Mouse (Mus musculus) hindbrain, embryonic 14.5 days (tissue): ENCODE results near the gene Gm6169. TPM values are rescaled to one million over a fixed set of nuclear protein-coding genes. Genes with fewer than 3 reads are reported as not detected.
"Not testable (repeated sequence)": the region's sequence is repeated elsewhere in the genome, so short reads cannot be mapped to it uniquely, and the experiment has no call there.

Experiments used
- ATAC-seq: fragments of 200-750 bp; cut with Nextera tagmentation; 2 replicates; pipeline ENCODE4 v1.8.0; 2017; ENCODE audit warnings: moderate number of reproducible peaks, mild to moderate bottlenecking, moderate TSS enrichment, moderate library complexity; ENCODE audit not compliant: low FRiP score
- DNase-seq: peaks from one replicate; pipeline ENCODE4 v3.0.0-alpha.2; 2015; ENCODE audit warnings: low spot score
- H3K27ac ChIP-seq: fragments of 300-500 bp; sonication (generic); 2 replicates; pipeline ENCODE4 v1.5.1; 2014; ENCODE audit warnings: mild to moderate bottlenecking, moderate library complexity
- H3K27me3 ChIP-seq: fragments of 300-500 bp; sonication (generic); 2 replicates; pipeline ENCODE4 v1.6.1; 2014; ENCODE audit warnings: mild to moderate bottlenecking, low read length, mixed read lengths; ENCODE audit not compliant: control insufficient read depth, insufficient read depth
- H3K36me3 ChIP-seq: fragments of 300-500 bp; sonication (generic); replicated peaks from 2 replicates; pipeline ENCODE4 v1.6.1; 2014; ENCODE audit not compliant: control insufficient read depth, insufficient read depth
- H3K4me1 ChIP-seq: fragments of 300-500 bp; sonication (generic); replicated peaks from 2 replicates; pipeline ENCODE4 v1.6.1; 2014; ENCODE audit warnings: antibody characterized with exemption, low read length, mixed read lengths; ENCODE audit not compliant: control insufficient read depth, insufficient read depth
- H3K4me2 ChIP-seq: fragments of 300-500 bp; sonication (generic); replicated peaks from 2 replicates; pipeline ENCODE4 v1.6.1; 2014; ENCODE audit warnings: mild to moderate bottlenecking, moderate library complexity
- H3K4me3 ChIP-seq: fragments of 300-500 bp; sonication (generic); replicated peaks from 2 replicates; pipeline ENCODE4 v1.5.1; 2014; ENCODE audit warnings: mild to moderate bottlenecking, low read length
- H3K9ac ChIP-seq: fragments of 300-500 bp; sonication (generic); 2 replicates; pipeline ENCODE4 v1.6.1; 2014
- H3K9me3 ChIP-seq: fragments of 300-500 bp; sonication (generic); 2 replicates; pipeline ENCODE4 v1.6.1; 2016; ENCODE audit warnings: low read length; ENCODE audit not compliant: control insufficient read depth
- WGBS: fragments of 180-500 bp; shearing (Covaris S2); extraction: QIAGEN DNeasy Blood & Tissue Kit; methylation state at CpG from one replicate; pipeline ENCODE4 v1.1.7; 2014; 5-methylcytosine and 5-hydroxymethylcytosine counted together
- polyA plus RNA-seq: library from polyadenylated mRNA; unstranded; fragments of >200 nt; fragmentation: Nextera tagmentation; extraction: Ambion mirVana; gene quantifications from 2 replicates; pipeline ENCODE4 v1.2.1, GENCODE M21; 2014

The Gm6169 gene
- polyA plus RNA-seq, 1 experiment from 2014 or later, result 0.60 TPM

- not testable (repeated sequence) for H3K4me3 ChIP-seq, H3K4me2 ChIP-seq, H3K9ac ChIP-seq, DNase-seq, H3K4me1 ChIP-seq, ATAC-seq, H3K27ac ChIP-seq, H3K9me3 ChIP-seq, H3K27me3 ChIP-seq
- peaks cover 31% of the 10 kb centered on the region for H3K36me3 ChIP-seq
- 97% methylated on average over 4 of the region's 4 CpGs for WGBS
These were observed 8.7 kb upstream of the Gm6169 start for GRCm38 (mm10) chr13:97107721-97108120.

- no peaks in the 10 kb centered on the region for H3K9me3 ChIP-seq
- H3K4me3 ChIP-seq, result no peak overlapping the region
- H3K36me3 ChIP-seq, result peaks cover 14% of the 10 kb centered on the region
- no peak overlapping the region for H3K27ac ChIP-seq
- 66% methylated on average over 7 of the region's 7 CpGs for WGBS
- no peaks in the 10 kb centered on the region for H3K4me1 ChIP-seq
- H3K27me3 ChIP-seq, result no peaks in the 10 kb centered on the region
- H3K4me2 ChIP-seq, result no peak overlapping the region
- H3K9ac ChIP-seq, result no peak overlapping the region
- DNase-seq (no peak), ATAC-seq (no peak)
These were observed 6.0 kb upstream of the Gm6169 start for GRCm38 (mm10) chr13:97104996-97105395.

DNA sequence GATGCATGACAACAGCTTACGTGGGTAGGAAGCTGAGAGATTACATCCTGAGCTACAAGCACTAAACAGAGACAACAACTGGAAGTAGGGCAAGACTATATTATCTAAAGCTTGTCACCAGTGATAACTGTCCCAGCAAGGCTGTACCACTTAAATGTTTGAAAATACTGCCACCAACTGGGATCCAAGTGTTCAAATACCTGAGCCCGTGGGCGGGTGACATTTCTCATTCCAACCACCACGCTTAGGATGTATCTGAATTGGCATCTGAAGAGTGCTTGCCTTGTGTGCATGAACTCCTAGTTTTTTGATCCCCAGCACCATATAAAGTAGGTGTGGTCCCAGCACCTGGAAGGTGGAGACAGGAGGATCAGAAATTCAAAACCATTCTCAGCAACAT, 3.3 kb downstream of the Gm6169 start:
- no peak overlapping the region for H3K27ac ChIP-seq
- 89% methylated on average over 4 of the region's 4 CpGs for WGBS
- no peak overlapping the region for H3K4me2 ChIP-seq
- H3K9ac ChIP-seq, result no peak overlapping the region
- no peak for ATAC-seq
- H3K4me1 ChIP-seq, result no peaks in the 10 kb centered on the region
- peaks cover 26% of the 10 kb centered on the region for H3K36me3 ChIP-seq
- H3K4me3 ChIP-seq, result no peak overlapping the region
- DNase-seq, result no peak
- no peaks in the 10 kb centered on the region for H3K27me3 ChIP-seq
- H3K9me3 ChIP-seq, result no peaks in the 10 kb centered on the region

DNA sequence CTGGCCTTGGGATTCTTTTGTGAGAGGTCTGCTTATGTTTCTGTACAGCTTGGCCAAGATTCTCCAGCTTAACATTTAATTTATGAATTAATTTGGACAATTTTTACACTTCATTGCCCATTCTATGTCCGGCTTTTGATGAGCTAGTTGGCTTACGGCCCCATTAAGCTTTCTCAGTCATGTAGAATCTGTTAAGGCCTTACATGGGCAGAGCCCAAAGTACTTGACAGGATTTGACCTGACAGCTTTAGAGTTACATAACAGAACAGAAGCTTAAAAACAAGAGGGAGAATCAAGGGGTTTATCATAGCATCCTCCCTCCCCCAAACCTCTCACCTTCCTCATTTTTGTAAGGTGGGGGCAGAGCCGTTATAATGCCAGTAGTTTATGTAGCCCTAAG, 10.9 kb downstream of the Gm6169 start:
- H3K4me1 ChIP-seq, result no peaks in the 10 kb centered on the region
- no peak overlapping the region for H3K4me3 ChIP-seq
- no peak overlapping the region for H3K27ac ChIP-seq
- H3K36me3 ChIP-seq, result peaks cover 6% of the 10 kb centered on the region
- DNase-seq (no peak), ATAC-seq (no peak)
- no peaks in the 10 kb centered on the region for H3K27me3 ChIP-seq
- H3K9me3 ChIP-seq, result no peaks in the 10 kb centered on the region
- 68% methylated on average over 3 of the region's 3 CpGs for WGBS
- H3K9ac ChIP-seq, result no peak overlapping the region
- H3K4me2 ChIP-seq, result no peak overlapping the region

DNA sequence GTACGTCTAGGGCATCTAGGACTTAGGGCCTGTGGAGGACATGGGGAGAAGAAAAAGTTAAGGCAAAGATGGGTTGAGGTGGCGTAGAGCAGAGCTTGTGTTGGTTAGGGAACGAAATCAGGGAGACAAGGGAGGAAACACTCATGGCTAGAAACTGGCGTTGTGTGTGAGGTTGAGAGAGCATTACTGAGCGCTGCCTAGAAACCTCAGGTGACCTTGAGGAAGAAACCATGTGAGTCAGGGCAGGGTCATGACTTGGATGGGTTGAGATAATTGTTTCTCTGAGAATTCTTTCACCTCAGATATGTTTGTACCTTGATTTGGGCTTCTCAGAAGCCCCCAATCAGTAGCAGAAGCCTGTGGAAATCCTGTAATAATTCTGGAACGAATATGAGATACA, 11.6 kb downstream of the Gm6169 start:
- Histone ChIP-seq H3K36me3 (no peaks in the 10 kb centered on the region), H3K4me1 (no peaks in the 10 kb centered on the region), H3K27ac (no peak overlapping the region), H3K27me3 (no peaks in the 10 kb centered on the region), H3K4me3 (no peak overlapping the region), H3K4me2 (no peak overlapping the region), H3K9ac (no peak overlapping the region), H3K9me3 (no peaks in the 10 kb centered on the region)
- DNase-seq (no peak), ATAC-seq (no peak)
- WGBS, result 93% methylated on average over 6 of the region's 6 CpGs

GRCm38 (mm10) chr13:97086316-97086715, 12.7 kb downstream of the Gm6169 start:
- Histone ChIP-seq H3K4me1 (no peaks in the 10 kb centered on the region), H3K27me3 (no peaks in the 10 kb centered on the region), H3K4me3 (no peak overlapping the region), H3K36me3 (no peaks in the 10 kb centered on the region), H3K9me3 (no peaks in the 10 kb centered on the region), H3K9ac (no peak overlapping the region), H3K4me2 (no peak overlapping the region), H3K27ac (no peak overlapping the region)
- 29% methylated on average over 7 of the region's 9 CpGs for WGBS
- DNase-seq (no peak), ATAC-seq (no peak)

DNA sequence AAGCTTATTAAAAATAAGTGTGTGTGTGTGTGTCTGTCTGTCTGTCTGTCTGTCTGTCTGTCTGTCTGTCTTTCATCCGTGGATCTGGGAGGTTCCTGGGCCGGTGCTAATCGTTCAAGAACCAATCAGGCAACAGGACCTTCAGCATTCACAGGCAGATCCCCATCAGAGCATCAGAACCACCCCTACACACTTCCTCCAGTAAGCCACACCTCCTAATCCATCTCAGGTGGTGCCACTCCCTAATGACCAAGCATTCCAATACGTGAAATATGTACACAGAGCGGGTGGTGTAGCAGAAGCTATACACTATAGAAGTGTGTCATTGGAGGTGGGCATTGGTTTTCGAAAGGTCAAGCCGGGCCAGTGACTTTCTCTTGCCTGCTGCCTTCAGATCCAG, 16.6 kb downstream of the Gm6169 start:
- ATAC-seq (no peak), DNase-seq (no peak)
- Histone ChIP-seq H3K9ac (no peak overlapping the region), H3K27ac (no peak overlapping the region), H3K27me3 (no peaks in the 10 kb centered on the region), H3K4me2 (no peak overlapping the region), H3K4me1 (no peaks in the 10 kb centered on the region), H3K9me3 (no peaks in the 10 kb centered on the region), H3K36me3 (no peaks in the 10 kb centered on the region), H3K4me3 (no peak overlapping the region)
- WGBS, result 90% methylated on average over 7 of the region's 7 CpGs

- no peak overlapping the region for H3K9ac ChIP-seq
- H3K4me1 ChIP-seq, result no peaks in the 10 kb centered on the region
- H3K9me3 ChIP-seq, result no peaks in the 10 kb centered on the region
- DNase-seq (no peak), ATAC-seq (no peak)
- no peaks in the 10 kb centered on the region for H3K27me3 ChIP-seq
- no peaks in the 10 kb centered on the region for H3K36me3 ChIP-seq
- H3K4me3 ChIP-seq, result no peak overlapping the region
- H3K27ac ChIP-seq, result no peak overlapping the region
- WGBS, result 90% methylated on average over 3 of the region's 3 CpGs
- no peak overlapping the region for H3K4me2 ChIP-seq
These were observed 18.4 kb downstream of the Gm6169 start for GRCm38 (mm10) chr13:97080615-97081014.

GRCm38 (mm10) chr13:97080201-97080600, 18.8 kb downstream of the Gm6169 start:
- Histone ChIP-seq H3K9me3 (no peaks in the 10 kb centered on the region), H3K4me1 (no peaks in the 10 kb centered on the region), H3K4me2 (no peak overlapping the region), H3K9ac (no peak overlapping the region), H3K27me3 (no peaks in the 10 kb centered on the region), H3K4me3 (no peak overlapping the region), H3K27ac (no peak overlapping the region), H3K36me3 (no peaks in the 10 kb centered on the region)
- no peak for DNase-seq
- ATAC-seq, result no peak
- 87% methylated on average over 2 of the region's 2 CpGs for WGBS

DNA sequence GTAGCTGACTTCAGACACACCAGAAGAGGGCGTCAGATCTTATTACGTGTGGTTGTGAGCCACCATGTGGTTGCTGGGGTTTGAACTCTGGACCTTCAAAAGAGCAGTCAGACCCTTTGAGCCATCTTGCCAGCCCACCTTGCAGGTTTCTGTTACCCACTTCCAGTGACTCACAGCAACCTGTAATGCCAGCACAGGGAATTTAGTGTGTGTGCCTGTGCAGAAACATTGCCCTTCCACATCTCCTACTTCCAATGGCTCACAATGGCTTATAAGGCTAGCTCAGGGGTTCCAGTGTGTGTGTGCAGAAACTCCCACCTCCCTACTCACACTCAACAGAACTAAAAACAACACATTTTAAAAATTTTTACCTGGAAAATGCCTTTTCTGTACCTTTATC, 21.5 kb downstream of the Gm6169 start:
- Histone ChIP-seq H3K36me3 (no peaks in the 10 kb centered on the region), H3K4me2 (no peak overlapping the region), H3K4me3 (no peak overlapping the region), H3K9me3 (no peaks in the 10 kb centered on the region), H3K4me1 (0 out of 2 replicates have a peak, but pooled peaks cover 3% of the 10 kb centered on the region), H3K9ac (no peak overlapping the region), H3K27me3 (no peaks in the 10 kb centered on the region), H3K27ac (no peak overlapping the region)
- WGBS, result 92% methylated on average over 2 of the region's 2 CpGs
- DNase-seq, result no peak
- no peak for ATAC-seq
